Mouse (Mus musculus): ENCODE data around the gene Fam32a. TPM values are rescaled to one million over a fixed set of nuclear protein-coding genes. Genes with fewer than 3 reads are reported as not detected.

The Fam32a gene
- polyA plus RNA-seq, 1 experiment = 62.5 TPM

- H3K4me3 ChIP-seq (ENCODE audit: control insufficient read depth, insufficient read depth, low read length) = no peak overlapping the region
- H3K36me3 ChIP-seq (ENCODE audit: control insufficient read depth, insufficient read depth, low read length) = peaks cover 17% of the 10 kb centered on the region
- no peaks in the 10 kb centered on the region for H3K27me3 ChIP-seq (ENCODE audit: control insufficient read depth, insufficient read depth, low read length)
- WGBS = 95% methylated on average over 5 of the region's 5 CpGs
- no peak overlapping the region for H3K27ac ChIP-seq (ENCODE audit: control insufficient read depth, insufficient read depth, low read length)
- no peak for DNase-seq
- TF ChIP-seq POLR2A (IDR thresholded peaks at IDR 0.05; ENCODE audit: control insufficient read depth, extremely low read depth, insufficient read depth, low read length, poor library complexity) = no peak
- no peak for TF ChIP-seq CTCF (IDR thresholded peaks at IDR 0.05; ENCODE audit: borderline replicate concordance, control insufficient read depth, extremely low read depth, insufficient read depth, low read length, poor library complexity)
- peaks cover 6% of the 10 kb centered on the region for H3K4me1 ChIP-seq (replicated peaks; ENCODE audit: control insufficient read depth, insufficient read depth, low read length)
Measured at GRCm38 (mm10) chr8:72222656-72223055, 3.1 kb downstream of the Fam32a start.

GRCm38 (mm10) chr8:72239499-72240402 lies 20.2 kb downstream of the Fam32a start, which contains the start of gene Ap1m1:
TSS of gene Ap1m1 (plus strand) at chr8:72240018.
- TF ChIP-seq POLR2A (IDR thresholded peaks at IDR 0.05; ENCODE audit: control insufficient read depth, extremely low read depth, insufficient read depth, low read length, poor library complexity) (peak; percentile 59), CTCF (IDR thresholded peaks at IDR 0.05; ENCODE audit: borderline replicate concordance, control insufficient read depth, extremely low read depth, insufficient read depth, low read length, poor library complexity) (peak; percentile 62; the same call in 1 of the 2 replicates)
- Histone ChIP-seq H3K36me3 (ENCODE audit: control insufficient read depth, insufficient read depth, low read length) (no peaks in the 10 kb centered on the region), H3K4me1 (replicated peaks; ENCODE audit: control insufficient read depth, insufficient read depth, low read length) (peaks cover 21% of the 10 kb centered on the region), H3K4me3 (ENCODE audit: control insufficient read depth, insufficient read depth, low read length) (peak within 1 kb of the TSS; percentile 73), H3K27me3 (ENCODE audit: control insufficient read depth, insufficient read depth, low read length) (no peaks in the 10 kb centered on the region), H3K27ac (ENCODE audit: control insufficient read depth, insufficient read depth, low read length) (peak within 1 kb of the TSS; percentile 70)
- WGBS = 1% methylated on average over 54 of the region's 54 CpGs
- peak; percentile 96 for DNase-seq

DNA sequence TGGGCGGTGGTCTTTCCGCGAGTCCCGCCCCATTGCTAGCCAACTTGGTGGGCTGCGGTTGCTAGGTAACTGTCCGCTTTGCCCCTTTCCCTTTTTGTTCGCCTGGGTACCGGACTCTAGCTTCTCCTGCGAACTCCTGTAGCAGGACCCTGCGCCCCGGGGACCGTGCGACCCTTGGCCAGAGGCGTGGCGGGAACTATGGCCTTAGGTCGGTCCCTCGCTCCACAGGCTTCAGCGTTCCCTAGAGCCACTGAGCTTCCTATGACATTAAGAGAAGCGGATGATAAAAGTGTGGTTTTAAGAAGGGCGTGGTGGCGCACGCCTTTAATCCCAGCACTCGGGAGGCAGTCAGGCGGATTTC lies 20.9 kb downstream of the Fam32a start:
- 1% methylated on average over 24 of the region's 24 CpGs for WGBS
- Histone ChIP-seq H3K27ac (ENCODE audit: control insufficient read depth, insufficient read depth, low read length) (peak overlapping the region; percentile 34; the same call in 1 of the 2 replicates), H3K4me3 (ENCODE audit: control insufficient read depth, insufficient read depth, low read length) (peak overlapping the region; percentile 73), H3K36me3 (ENCODE audit: control insufficient read depth, insufficient read depth, low read length) (no peaks in the 10 kb centered on the region), H3K27me3 (ENCODE audit: control insufficient read depth, insufficient read depth, low read length) (no peaks in the 10 kb centered on the region), H3K4me1 (replicated peaks; ENCODE audit: control insufficient read depth, insufficient read depth, low read length) (peaks cover 21% of the 10 kb centered on the region)
- no peak for DNase-seq
- TF ChIP-seq CTCF (IDR thresholded peaks at IDR 0.05; ENCODE audit: borderline replicate concordance, control insufficient read depth, extremely low read depth, insufficient read depth, low read length, poor library complexity) = no peak
- no peak for TF ChIP-seq POLR2A (IDR thresholded peaks at IDR 0.05; ENCODE audit: control insufficient read depth, extremely low read depth, insufficient read depth, low read length, poor library complexity)

DNA sequence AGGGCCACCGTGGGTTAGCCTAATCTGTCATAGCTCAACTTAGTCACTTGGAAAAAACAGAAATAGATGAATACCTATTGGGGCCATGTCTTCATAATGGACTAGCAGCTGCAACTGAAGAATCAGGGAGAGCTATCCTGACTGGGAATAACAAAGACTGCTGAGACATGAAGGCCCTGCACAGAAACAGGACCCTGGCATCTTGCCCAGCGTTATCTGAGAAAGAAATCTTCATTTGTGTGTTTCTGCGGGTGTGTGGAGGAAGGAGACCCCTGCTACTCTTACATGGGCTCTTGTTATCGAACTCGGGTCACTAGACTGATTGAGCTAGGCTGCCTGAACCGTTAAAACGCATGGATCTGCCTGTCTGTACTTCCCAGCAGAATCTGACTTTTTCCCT lies 21.4 kb downstream of the Fam32a start:
- H3K4me3 ChIP-seq (ENCODE audit: control insufficient read depth, insufficient read depth, low read length) = peak overlapping the region; percentile 73
- no peak overlapping the region for H3K27ac ChIP-seq (ENCODE audit: control insufficient read depth, insufficient read depth, low read length)
- H3K4me1 ChIP-seq (replicated peaks; ENCODE audit: control insufficient read depth, insufficient read depth, low read length) = peaks cover 21% of the 10 kb centered on the region
- no peaks in the 10 kb centered on the region for H3K36me3 ChIP-seq (ENCODE audit: control insufficient read depth, insufficient read depth, low read length)
- 60% methylated on average over 7 of the region's 7 CpGs for WGBS
- TF ChIP-seq POLR2A (IDR thresholded peaks at IDR 0.05; ENCODE audit: control insufficient read depth, extremely low read depth, insufficient read depth, low read length, poor library complexity) (no peak), CTCF (IDR thresholded peaks at IDR 0.05; ENCODE audit: borderline replicate concordance, control insufficient read depth, extremely low read depth, insufficient read depth, low read length, poor library complexity) (no peak)
- no peaks in the 10 kb centered on the region for H3K27me3 ChIP-seq (ENCODE audit: control insufficient read depth, insufficient read depth, low read length)
- no peak for DNase-seq

- no peaks in the 10 kb centered on the region for H3K27me3 ChIP-seq (ENCODE audit: control insufficient read depth, insufficient read depth, low read length)
- TF ChIP-seq CTCF (IDR thresholded peaks at IDR 0.05; ENCODE audit: borderline replicate concordance, control insufficient read depth, extremely low read depth, insufficient read depth, low read length, poor library complexity) = no peak
- no peak overlapping the region for H3K27ac ChIP-seq (ENCODE audit: control insufficient read depth, insufficient read depth, low read length)
- no peak for DNase-seq
- H3K4me3 ChIP-seq (ENCODE audit: control insufficient read depth, insufficient read depth, low read length) = no peak overlapping the region
- 94% methylated on average over 1 of the region's 1 CpGs for WGBS
- peaks cover 21% of the 10 kb centered on the region for H3K4me1 ChIP-seq (replicated peaks; ENCODE audit: control insufficient read depth, insufficient read depth, low read length)
- no peaks in the 10 kb centered on the region for H3K36me3 ChIP-seq (ENCODE audit: control insufficient read depth, insufficient read depth, low read length)
Measured at GRCm38 (mm10) chr8:72242226-72242625, 22.7 kb downstream of the Fam32a start.

DNA sequence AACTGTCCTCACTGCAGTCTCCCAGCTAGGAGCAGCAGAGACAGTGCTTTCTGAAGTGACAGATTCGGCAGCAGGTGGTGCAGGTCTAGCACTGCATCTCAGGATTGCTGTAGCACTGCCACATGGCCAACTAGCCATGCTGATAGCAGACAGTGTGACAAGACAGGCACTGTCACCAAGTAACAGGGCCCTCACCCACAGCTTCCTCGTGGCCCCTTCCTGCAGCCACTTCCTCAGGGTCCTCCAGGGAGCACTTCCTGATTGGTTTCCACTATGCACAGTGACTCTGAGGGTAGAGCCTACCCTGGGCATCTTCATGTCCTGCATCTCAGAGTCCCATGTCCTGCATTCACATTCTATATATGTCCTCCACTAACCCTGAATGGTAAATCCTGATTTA lies 25.1 kb downstream of the Fam32a start:
- no peak for TF ChIP-seq CTCF (IDR thresholded peaks at IDR 0.05; ENCODE audit: borderline replicate concordance, control insufficient read depth, extremely low read depth, insufficient read depth, low read length, poor library complexity)
- no peak for TF ChIP-seq POLR2A (IDR thresholded peaks at IDR 0.05; ENCODE audit: control insufficient read depth, extremely low read depth, insufficient read depth, low read length, poor library complexity)
- Histone ChIP-seq H3K27ac (ENCODE audit: control insufficient read depth, insufficient read depth, low read length) (no peak overlapping the region), H3K4me1 (replicated peaks; ENCODE audit: control insufficient read depth, insufficient read depth, low read length) (peaks cover 16% of the 10 kb centered on the region), H3K36me3 (ENCODE audit: control insufficient read depth, insufficient read depth, low read length) (no peaks in the 10 kb centered on the region), H3K27me3 (ENCODE audit: control insufficient read depth, insufficient read depth, low read length) (no peaks in the 10 kb centered on the region), H3K4me3 (ENCODE audit: control insufficient read depth, insufficient read depth, low read length) (no peak overlapping the region)
- 38% methylated on average over 2 of the region's 2 CpGs for WGBS
- DNase-seq = no peak
